Mouse (Mus musculus) stomach, embryonic 14.5 days (tissue): ENCODE results near the gene Ank3. TPM values are rescaled to one million over a fixed set of nuclear protein-coding genes. Genes with fewer than 3 reads are reported as not detected.
A peak's percentile ranks its signal among the peaks of the same experiment; 100 is the strongest.

ENCODE experiments used
- ATAC-seq: fragments of 200-750 bp; cut with Nextera tagmentation; 2 replicates; pipeline ENCODE4 v1.8.0; 2017; ENCODE audit warnings: low read depth, moderate TSS enrichment; ENCODE audit not compliant: insufficient number of reproducible peaks, insufficient read depth, low FRiP score
- H3K27ac ChIP-seq: fragments of 300-500 bp; sonication (generic); 2 replicates; pipeline ENCODE4 v1.5.1; 2014; ENCODE audit warnings: mild to moderate bottlenecking, low read length, moderate library complexity, mixed read lengths
- H3K27me3 ChIP-seq: fragments of 300-500 bp; sonication (generic); 2 replicates; pipeline ENCODE4 v1.6.1; 2014; ENCODE audit warnings: low read length, control low read depth, mixed read lengths; ENCODE audit not compliant: control insufficient read depth, insufficient read depth
- H3K36me3 ChIP-seq: fragments of 300-500 bp; sonication (generic); 2 replicates; pipeline ENCODE4 v1.6.1; 2014; ENCODE audit warnings: mild to moderate bottlenecking, control low read depth, low read length, moderate library complexity, mixed read lengths; ENCODE audit not compliant: control insufficient read depth, insufficient read depth
- H3K4me1 ChIP-seq: fragments of 300-500 bp; sonication (generic); 2 replicates; pipeline ENCODE4 v1.6.1; 2014; ENCODE audit warnings: low read length, control low read depth, mixed read lengths; ENCODE audit not compliant: control insufficient read depth, insufficient read depth
- H3K4me2 ChIP-seq: fragments of 300-500 bp; sonication (generic); replicated peaks from 2 replicates; pipeline ENCODE4 v1.6.1; 2014; ENCODE audit warnings: low read depth, low read length, control low read depth
- H3K4me3 ChIP-seq: fragments of 300-500 bp; sonication (generic); 2 replicates; pipeline ENCODE4 v1.5.1; 2014; ENCODE audit warnings: low read depth, low read length, control low read depth
- H3K9ac ChIP-seq: fragments of 300-500 bp; sonication (generic); replicated peaks from 2 replicates; pipeline ENCODE4 v1.6.1; 2014; ENCODE audit warnings: low read depth, mild to moderate bottlenecking, control low read depth, low read length, moderate library complexity, mixed read lengths
- H3K9me3 ChIP-seq: fragments of 300-500 bp; sonication (generic); 2 replicates; pipeline ENCODE4 v1.6.1; 2016; ENCODE audit warnings: low read depth, low read length, control low read depth; ENCODE audit not compliant: control insufficient read depth
- WGBS: fragments of 180-500 bp; shearing (Covaris S2); extraction: QIAGEN DNeasy Blood & Tissue Kit; methylation state at CpG from one replicate; pipeline ENCODE4 v1.1.7; 2014; 5-methylcytosine and 5-hydroxymethylcytosine counted together
- polyA plus RNA-seq: library from polyadenylated mRNA; unstranded; fragments of >200 nt; fragmentation: Nextera tagmentation; extraction: Ambion mirVana; gene quantifications from 2 replicates; pipeline ENCODE4 v1.2.1, GENCODE M21; 2014

Ank3 gene
- polyA plus RNA-seq, 1 experiment from 2014 or later: 46.1 TPM

DNA sequence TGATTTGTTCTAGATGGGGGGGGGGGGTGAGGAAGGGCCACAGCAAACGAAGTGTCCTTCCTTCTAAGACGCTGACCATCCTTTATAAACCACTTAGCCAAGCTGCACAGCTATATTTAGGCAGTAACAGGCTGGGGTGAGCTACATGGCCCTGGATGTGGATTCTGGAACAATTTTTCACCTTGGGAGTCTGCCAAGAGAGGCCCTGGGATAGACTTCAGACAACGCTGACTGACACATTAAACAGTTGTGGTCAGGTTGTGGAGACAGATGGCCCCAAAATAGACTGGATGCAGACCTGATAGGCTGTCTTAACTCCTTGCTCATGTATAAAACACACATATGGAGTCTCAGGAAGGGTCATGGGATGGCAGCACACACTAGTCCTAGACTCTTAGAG is 658.5 kb downstream of the Ank3 start:
- Histone ChIP-seq H3K9ac (no peak overlapping the region), H3K4me1 (no peaks in the 10 kb centered on the region), H3K9me3 (no peaks in the 10 kb centered on the region), H3K27me3 (no peaks in the 10 kb centered on the region), H3K4me2 (no peak overlapping the region), H3K4me3 (no peak overlapping the region), H3K27ac (no peak overlapping the region), H3K36me3 (no peaks in the 10 kb centered on the region)
- 49% methylated on average over 3 of the region's 3 CpGs for WGBS
- ATAC-seq: peak; percentile 56; the same call in 1 of the 2 replicates

DNA sequence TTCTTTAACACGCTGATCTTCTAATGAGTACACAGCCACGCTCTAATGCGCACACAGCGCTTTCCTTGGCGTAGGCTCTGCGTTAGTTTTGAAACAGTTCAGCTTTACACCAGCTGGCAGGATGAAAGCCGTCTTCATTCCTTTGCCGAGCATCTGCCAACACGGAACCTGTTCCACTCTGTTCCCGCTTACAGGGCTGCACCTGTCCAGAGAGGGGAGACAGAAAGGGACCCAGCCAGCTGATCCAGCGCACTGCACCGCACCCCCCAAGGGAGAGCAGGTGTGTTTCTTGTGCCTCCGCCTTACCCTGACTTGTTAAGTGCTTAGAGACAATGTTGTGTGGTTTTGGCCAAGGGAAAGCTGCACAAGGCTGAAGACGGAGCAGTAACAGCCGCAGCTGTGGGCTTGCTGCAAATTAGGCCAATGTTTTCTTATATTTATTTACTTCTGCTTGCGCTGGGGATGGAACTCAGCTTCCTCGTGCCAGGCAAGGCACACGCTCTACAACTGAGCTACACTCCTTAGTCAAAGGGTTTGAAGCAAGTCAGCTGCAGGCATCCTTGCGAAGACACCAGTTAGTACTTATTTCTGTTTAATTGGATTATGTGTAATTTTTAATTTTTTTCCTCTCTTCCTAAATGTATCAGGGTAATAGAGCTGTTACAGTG is 661.6 kb downstream of the Ank3 start:
- H3K4me1 ChIP-seq: no peaks in the 10 kb centered on the region
- H3K9me3 ChIP-seq: no peaks in the 10 kb centered on the region
- no peak overlapping the region for H3K4me2 ChIP-seq
- H3K27ac ChIP-seq: no peak overlapping the region
- no peaks in the 10 kb centered on the region for H3K36me3 ChIP-seq
- no peaks in the 10 kb centered on the region for H3K27me3 ChIP-seq
- ATAC-seq: no peak
- H3K9ac ChIP-seq: no peak overlapping the region
- no peak overlapping the region for H3K4me3 ChIP-seq
- 47% methylated on average over 19 of the region's 19 CpGs for WGBS

DNA sequence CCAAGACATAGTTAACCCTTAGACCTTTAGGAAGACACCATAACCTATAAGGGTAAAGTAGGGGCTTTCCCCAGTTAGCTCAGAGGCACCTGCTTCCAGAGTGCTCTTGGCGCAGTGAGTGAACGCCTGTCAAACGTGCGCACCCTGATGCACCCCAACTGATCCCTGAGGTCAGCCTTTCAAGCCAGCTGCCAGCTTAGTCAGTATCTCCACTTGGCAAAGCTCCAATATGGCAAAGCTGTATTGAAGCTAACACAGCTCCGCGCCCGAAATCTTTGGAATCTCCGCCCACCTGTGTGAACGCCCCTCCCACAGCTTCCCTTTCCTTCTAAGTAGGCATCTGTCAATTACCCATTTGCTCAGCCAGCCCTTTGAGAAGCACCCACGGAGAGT is 662.1 kb downstream of the Ank3 start:
- 44% methylated on average over 10 of the region's 10 CpGs for WGBS
- ATAC-seq: 0 out of 2 replicates have a peak, but pooled peaks have one; percentile 46
- H3K4me2 ChIP-seq: no peak overlapping the region

DNA sequence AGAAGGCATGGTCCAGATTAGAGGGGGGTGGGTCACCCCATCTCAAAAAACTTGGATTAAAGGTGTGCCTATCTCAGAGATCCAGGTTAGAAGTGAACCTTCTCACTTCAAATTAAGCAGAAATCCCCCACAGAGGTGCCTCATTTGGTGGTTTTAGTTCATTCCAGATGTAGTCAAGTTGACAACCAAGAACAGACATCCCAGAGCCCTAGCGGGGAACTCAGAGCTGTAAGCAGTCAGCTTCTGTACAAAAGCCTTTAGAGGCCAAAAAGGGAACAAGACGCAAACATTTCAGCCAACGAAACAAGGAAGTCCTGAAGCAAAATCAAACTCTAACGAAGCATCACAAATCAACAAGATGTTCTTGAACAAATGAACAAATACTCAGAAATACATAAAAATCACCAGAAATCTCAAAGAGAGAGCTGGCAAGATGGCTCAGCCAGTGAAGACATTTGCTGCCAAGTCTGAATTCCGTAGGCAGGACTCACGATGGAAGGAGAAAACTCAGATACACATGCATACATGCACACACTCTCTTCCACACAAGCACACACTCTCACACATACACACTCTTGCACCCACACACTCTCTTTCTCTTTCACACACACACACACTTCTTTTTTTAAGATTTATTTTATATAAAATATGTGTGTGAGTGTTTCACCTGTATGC is 665.4 kb downstream of the Ank3 start:
- no peak overlapping the region for H3K4me3 ChIP-seq
- H3K4me2 ChIP-seq: no peak overlapping the region
- H3K27ac ChIP-seq: no peak overlapping the region
- H3K36me3 ChIP-seq: no peaks in the 10 kb centered on the region
- no peaks in the 10 kb centered on the region for H3K4me1 ChIP-seq
- no peak overlapping the region for H3K9ac ChIP-seq
- H3K9me3 ChIP-seq: no peaks in the 10 kb centered on the region
- WGBS: 87% methylated on average over 6 of the region's 6 CpGs
- no peaks in the 10 kb centered on the region for H3K27me3 ChIP-seq
- ATAC-seq: no peak

More for the DNA sequence above, 662.1 kb downstream of the Ank3 start:
- no peak overlapping the region for H3K27ac ChIP-seq
- no peak overlapping the region for H3K9ac ChIP-seq
- H3K4me3 ChIP-seq: no peak overlapping the region
- no peaks in the 10 kb centered on the region for H3K27me3 ChIP-seq
- no peaks in the 10 kb centered on the region for H3K4me1 ChIP-seq
- H3K36me3 ChIP-seq: no peaks in the 10 kb centered on the region
- no peaks in the 10 kb centered on the region for H3K9me3 ChIP-seq

DNA sequence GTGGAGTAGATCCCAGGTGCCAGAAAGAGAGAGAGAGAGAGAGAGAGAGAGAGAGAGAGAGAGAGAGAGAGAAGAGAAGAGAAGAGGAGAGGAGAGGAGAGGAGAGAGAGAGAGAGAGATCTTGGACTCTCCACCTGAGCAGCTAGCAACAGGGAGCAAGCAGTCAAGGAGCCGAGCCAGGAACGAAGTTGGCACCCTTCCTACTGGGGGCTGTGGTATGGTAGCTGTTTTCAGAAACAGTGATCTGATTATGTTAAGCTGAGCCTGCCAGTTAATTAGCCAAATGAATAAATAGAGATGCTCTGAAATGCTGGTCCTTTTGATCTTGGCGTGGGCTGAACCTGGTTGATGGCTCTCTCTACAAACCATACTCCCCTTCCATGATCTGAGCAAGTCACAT is 666.6 kb downstream of the Ank3 start:
- H3K4me1 ChIP-seq: no peaks in the 10 kb centered on the region
- no peak overlapping the region for H3K4me2 ChIP-seq
- 84% methylated on average over 3 of the region's 3 CpGs for WGBS
- no peak overlapping the region for H3K27ac ChIP-seq
- no peaks in the 10 kb centered on the region for H3K27me3 ChIP-seq
- H3K9ac ChIP-seq: no peak overlapping the region
- no peak for ATAC-seq
- no peaks in the 10 kb centered on the region; the same call in 1 of the 2 replicates for H3K9me3 ChIP-seq
- no peak overlapping the region for H3K4me3 ChIP-seq
- no peaks in the 10 kb centered on the region for H3K36me3 ChIP-seq

DNA sequence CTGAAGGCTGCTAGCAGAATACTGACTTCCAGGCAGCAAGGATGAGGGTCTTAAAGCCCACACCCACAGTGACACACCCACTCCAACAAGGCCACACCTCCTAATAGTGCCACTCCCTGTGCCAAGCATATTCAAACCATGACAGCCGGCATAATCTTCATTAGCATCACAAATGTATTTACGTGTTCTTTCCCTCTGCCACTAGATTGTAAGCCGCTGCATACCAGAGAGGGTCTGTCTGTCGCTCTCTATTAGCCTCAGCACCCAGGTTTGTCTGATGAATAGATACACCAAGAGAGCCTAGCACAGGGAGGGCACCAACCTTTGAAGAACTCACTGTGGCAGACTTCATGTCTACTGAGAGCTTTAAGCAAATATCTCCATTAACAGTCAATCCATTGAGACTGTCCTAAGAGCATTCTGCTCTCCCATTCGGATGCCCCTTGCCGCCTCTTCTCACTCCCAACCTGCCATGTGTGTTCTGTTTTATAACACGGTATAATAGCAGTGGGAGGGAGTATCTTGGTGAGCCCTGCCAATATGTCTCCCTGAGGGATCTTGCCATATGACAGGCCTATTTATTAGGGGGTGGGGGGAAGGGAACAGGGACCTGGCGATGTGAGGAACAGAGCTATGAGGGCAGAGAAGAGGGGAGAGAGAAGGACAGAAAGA is 668.1 kb downstream of the Ank3 start:
- Histone ChIP-seq H3K4me1 (no peaks in the 10 kb centered on the region), H3K36me3 (no peaks in the 10 kb centered on the region), H3K9me3 (no peaks in the 10 kb centered on the region; the same call in 1 of the 2 replicates), H3K27me3 (no peaks in the 10 kb centered on the region), H3K4me2 (no peak overlapping the region), H3K4me3 (no peak overlapping the region), H3K9ac (no peak overlapping the region), H3K27ac (no peak overlapping the region)
- WGBS: 52% methylated on average over 8 of the region's 8 CpGs
- no peak for ATAC-seq

DNA sequence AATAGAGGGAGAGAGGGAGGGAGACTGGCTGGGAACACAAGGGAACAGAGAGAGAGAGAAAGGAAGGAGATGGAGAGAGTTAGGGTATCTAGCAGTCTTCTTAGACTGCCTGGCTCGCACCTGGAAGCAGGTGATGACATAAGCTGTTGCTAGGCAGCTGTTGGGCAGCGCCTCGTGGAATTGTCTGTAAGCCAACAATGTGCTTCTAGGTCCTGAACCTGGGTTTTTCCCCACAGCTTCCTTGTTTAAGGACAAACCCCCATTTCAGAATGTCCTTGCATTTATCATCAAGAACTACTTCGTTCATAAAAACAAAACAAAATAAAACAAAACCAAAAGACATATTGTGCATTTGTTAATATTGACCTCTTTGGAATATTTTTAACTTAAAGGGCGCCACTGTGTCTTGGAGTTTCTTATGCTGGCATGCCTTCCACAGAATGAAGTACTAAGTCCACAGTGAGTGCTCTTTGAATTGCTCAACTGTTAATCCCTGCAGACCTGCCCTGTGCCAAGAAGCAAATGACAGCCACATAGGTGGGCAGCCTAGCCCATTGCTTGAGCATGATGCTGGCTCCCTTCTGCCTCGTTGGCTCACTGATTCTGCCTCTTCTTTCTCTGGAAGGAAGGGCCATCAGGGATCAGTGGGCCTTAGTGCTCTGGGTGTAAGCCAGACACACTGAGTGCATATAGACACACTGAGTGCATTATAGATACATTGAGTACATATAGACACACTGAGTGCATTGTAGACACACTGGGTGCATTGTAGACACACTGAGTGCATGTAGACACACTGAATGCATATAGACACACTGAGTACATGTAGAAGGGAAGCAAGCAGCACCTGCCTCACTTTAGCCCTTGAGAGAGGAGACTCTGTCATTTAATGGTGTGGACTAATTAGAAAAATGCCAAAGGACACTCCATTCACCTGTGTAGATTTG is 668.9 kb downstream of the Ank3 start:
- Histone ChIP-seq H3K4me1 (no peaks in the 10 kb centered on the region), H3K27ac (no peak overlapping the region), H3K9me3 (no peaks in the 10 kb centered on the region; the same call in 1 of the 2 replicates), H3K36me3 (no peaks in the 10 kb centered on the region), H3K27me3 (no peaks in the 10 kb centered on the region), H3K4me2 (no peak overlapping the region), H3K4me3 (no peak overlapping the region), H3K9ac (no peak overlapping the region)
- 51% methylated on average over 6 of the region's 6 CpGs for WGBS
- ATAC-seq: no peak

DNA sequence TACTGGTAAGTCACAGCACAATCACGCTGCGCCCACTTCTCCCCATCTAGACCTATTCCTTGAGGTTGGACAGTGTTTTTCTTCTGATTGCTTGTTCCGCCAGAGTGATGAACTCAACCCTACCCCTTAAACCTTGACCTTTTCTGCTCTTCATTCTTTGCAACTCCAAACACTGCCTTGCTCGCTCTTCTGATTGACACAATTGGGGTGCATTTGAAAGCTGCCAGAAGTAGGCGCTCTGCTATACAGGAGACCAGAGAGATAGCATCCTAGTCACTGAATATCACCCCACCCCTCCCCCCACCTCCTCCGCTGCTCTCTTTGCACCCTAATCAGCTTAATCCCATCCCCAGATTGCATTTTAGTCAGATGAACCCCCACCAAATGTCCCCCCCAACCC is 670.7 kb downstream of the Ank3 start:
- no peak overlapping the region for H3K9ac ChIP-seq
- H3K27me3 ChIP-seq: no peaks in the 10 kb centered on the region
- H3K4me3 ChIP-seq: no peak overlapping the region
- no peak overlapping the region for H3K4me2 ChIP-seq
- no peaks in the 10 kb centered on the region for H3K36me3 ChIP-seq
- H3K27ac ChIP-seq: no peak overlapping the region
- H3K9me3 ChIP-seq: no peaks in the 10 kb centered on the region; the same call in 1 of the 2 replicates
- 54% methylated on average over 6 of the region's 6 CpGs for WGBS
- H3K4me1 ChIP-seq: no peaks in the 10 kb centered on the region
- no peak for ATAC-seq
